Mouse (Mus musculus): ENCODE data around the gene Lrrc27.
A peak's percentile ranks its signal among the peaks of the same experiment; 100 is the strongest.

DNA sequence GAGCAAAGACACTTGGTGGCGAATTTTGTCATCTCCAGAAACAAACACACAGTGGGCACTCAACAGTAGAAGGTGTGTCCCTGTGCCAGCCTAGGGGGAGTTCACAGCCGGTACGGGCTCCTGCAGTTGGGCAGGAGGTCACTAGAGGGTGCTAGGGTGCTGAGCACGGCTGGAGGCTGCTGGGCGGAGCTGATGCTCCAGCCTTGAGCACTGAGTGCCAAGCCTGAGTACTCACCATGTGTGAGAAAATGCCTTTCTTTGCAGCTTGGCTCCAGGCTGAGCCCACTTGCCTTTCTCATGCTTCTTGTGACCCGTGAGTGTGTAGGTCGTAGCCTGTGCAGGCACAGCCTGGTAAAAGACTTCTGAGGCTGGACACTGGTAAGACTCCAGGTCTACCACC, 20.9 kb downstream of the Lrrc27 start:
- TF ChIP-seq HCFC1 (IDR thresholded peaks at IDR 0.05; ENCODE audit: borderline replicate concordance, insufficient read depth, low read length) (0 out of 2 replicates have a peak, but pooled peaks have one; percentile 46), MAFK (IDR thresholded peaks at IDR 0.05; ENCODE audit: insufficient read depth, low read depth, low read length) (0 out of 2 replicates have a peak, but pooled peaks have one; percentile 7), ZNF384 (IDR thresholded peaks at IDR 0.05; ENCODE audit: low read depth, low read length) (no peak), CHD2 (IDR thresholded peaks at IDR 0.05; ENCODE audit: low read depth, low read length) (no peak), ZC3H11A (IDR thresholded peaks at IDR 0.05; ENCODE audit: borderline replicate concordance, low read depth, low read length) (peak; percentile 87)
